Mouse (Mus musculus) ES-Bruce4 (cell line): ENCODE data around the gene Krt33a. TPM values are rescaled to one million over a fixed set of nuclear protein-coding genes. Genes with fewer than 3 reads are reported as not detected.
A peak's percentile ranks its signal among the peaks of the same experiment; 100 is the strongest.

Experiments
- H3K27ac ChIP-seq: 2 replicates; pipeline ENCODE4 v1.5.1; 2012; ENCODE audit warnings: low read length, inconsistent platforms; ENCODE audit not compliant: insufficient read depth
- H3K27me3 ChIP-seq: 2 replicates; pipeline ENCODE4 v1.6.1; 2012; ENCODE audit warnings: mild to moderate bottlenecking, low read length, inconsistent platforms; ENCODE audit not compliant: control insufficient read depth, poor library complexity, insufficient read depth, severe bottlenecking
- H3K36me3 ChIP-seq: 2 replicates; pipeline ENCODE4 v1.6.1; 2012; ENCODE audit warnings: inconsistent platforms, mild to moderate bottlenecking, low read length, moderate library complexity; ENCODE audit not compliant: control insufficient read depth, poor library complexity, insufficient read depth, severe bottlenecking
- H3K4me1 ChIP-seq: one replicate; pipeline ENCODE4 v1.8.1; 2011; ENCODE audit warnings: low read length; ENCODE audit not compliant: control insufficient read depth, insufficient read depth
- H3K4me3 ChIP-seq: 2 replicates; pipeline ENCODE4 v1.5.1; 2011; ENCODE audit warnings: low read depth, mild to moderate bottlenecking, low read length
- H3K9ac ChIP-seq: 2 replicates; pipeline ENCODE4 v1.6.1; 2012; ENCODE audit warnings: low read depth, mild to moderate bottlenecking, inconsistent platforms; ENCODE audit not compliant: poor library complexity, severe bottlenecking
- H3K9me3 ChIP-seq: replicated peaks from 2 replicates; pipeline ENCODE4 v1.6.1; 2012; ENCODE audit warnings: mild to moderate bottlenecking, low read length, inconsistent platforms; ENCODE audit not compliant: control insufficient read depth, poor library complexity, insufficient read depth, severe bottlenecking
- CTCF ChIP-seq: IDR thresholded peaks from one replicate; pipeline ENCODE4 v1.8.1; 2011; ENCODE audit warnings: low read depth, low read length
- EP300 ChIP-seq: IDR thresholded peaks from 2 replicates; pipeline ENCODE4 v1.6.1; 2011; ENCODE audit warnings: low read depth, low read length; ENCODE audit not compliant: insufficient read depth
- POLR2A ChIP-seq: IDR thresholded peaks from one replicate; pipeline ENCODE4 v1.8.1; 2011; ENCODE audit warnings: low read length; ENCODE audit not compliant: insufficient read depth
- polyA plus RNA-seq: library from polyadenylated mRNA; stranded (reverse); fragments of >200 nt; gene quantifications from 2 replicates; pipeline ENCODE4 v1.2.4, GENCODE M21; 2011; ENCODE audit warnings: low read depth; ENCODE audit not compliant: missing spikeins, insufficient read depth, insufficient read length

The Krt33a gene
- polyA plus RNA-seq, 1 experiment = not detected

GRCm38 (mm10) chr11:100008336-100008735, 7.7 kb downstream of the Krt33a start:
- Histone ChIP-seq H3K36me3 (no peaks in the 10 kb centered on the region), H3K4me3 (no peak overlapping the region), H3K4me1 (no peaks in the 10 kb centered on the region), H3K27ac (no peak overlapping the region), H3K9ac (no peak overlapping the region), H3K27me3 (no peaks in the 10 kb centered on the region), H3K9me3 (no peaks in the 10 kb centered on the region)
- TF ChIP-seq EP300 (no peak), CTCF (no peak), POLR2A (no peak)

GRCm38 (mm10) chr11:100006624-100007023, 9.4 kb downstream of the Krt33a start:
- Histone ChIP-seq H3K4me3 (no peak overlapping the region), H3K9ac (no peak overlapping the region), H3K9me3 (no peaks in the 10 kb centered on the region), H3K27me3 (no peaks in the 10 kb centered on the region), H3K36me3 (no peaks in the 10 kb centered on the region), H3K27ac (no peak overlapping the region), H3K4me1 (no peaks in the 10 kb centered on the region)
- TF ChIP-seq EP300 (no peak), CTCF (peak; percentile 15), POLR2A (no peak)

GRCm38 (mm10) chr11:100005905-100006304, 10.1 kb downstream of the Krt33a start:
- no peaks in the 10 kb centered on the region for H3K9me3 ChIP-seq
- no peaks in the 10 kb centered on the region for H3K4me1 ChIP-seq
- no peak overlapping the region for H3K4me3 ChIP-seq
- H3K9ac ChIP-seq = no peak overlapping the region
- H3K27ac ChIP-seq = no peak overlapping the region
- TF ChIP-seq CTCF (no peak), EP300 (no peak), POLR2A (no peak)
- no peaks in the 10 kb centered on the region for H3K27me3 ChIP-seq
- H3K36me3 ChIP-seq = no peaks in the 10 kb centered on the region

GRCm38 (mm10) chr11:100004846-100005245, 11.2 kb downstream of the Krt33a start:
- H3K27me3 ChIP-seq = no peaks in the 10 kb centered on the region
- H3K36me3 ChIP-seq = no peaks in the 10 kb centered on the region
- no peak overlapping the region for H3K4me3 ChIP-seq
- TF ChIP-seq EP300 = no peak
- TF ChIP-seq POLR2A = no peak
- peak; percentile 60 for TF ChIP-seq CTCF
- H3K27ac ChIP-seq = no peak overlapping the region
- no peaks in the 10 kb centered on the region for H3K9me3 ChIP-seq
- H3K4me1 ChIP-seq = no peaks in the 10 kb centered on the region
- no peak overlapping the region for H3K9ac ChIP-seq

- no peaks in the 10 kb centered on the region for H3K27me3 ChIP-seq
- H3K36me3 ChIP-seq = no peaks in the 10 kb centered on the region
- no peaks in the 10 kb centered on the region for H3K9me3 ChIP-seq
- TF ChIP-seq EP300 (no peak), POLR2A (no peak), CTCF (no peak)
- no peak overlapping the region for H3K4me3 ChIP-seq
- no peak overlapping the region for H3K27ac ChIP-seq
- no peak overlapping the region for H3K9ac ChIP-seq
- H3K4me1 ChIP-seq = no peaks in the 10 kb centered on the region
These were observed 16.9 kb downstream of the Krt33a start for GRCm38 (mm10) chr11:99999091-99999490.

- no peaks in the 10 kb centered on the region for H3K4me1 ChIP-seq
- no peaks in the 10 kb centered on the region for H3K9me3 ChIP-seq
- no peak overlapping the region for H3K9ac ChIP-seq
- no peak overlapping the region for H3K27ac ChIP-seq
- H3K27me3 ChIP-seq = no peaks in the 10 kb centered on the region
- H3K4me3 ChIP-seq = no peak overlapping the region
- no peak for TF ChIP-seq CTCF
- TF ChIP-seq EP300 = no peak
- no peak for TF ChIP-seq POLR2A
- H3K36me3 ChIP-seq = no peaks in the 10 kb centered on the region
These were observed 21.7 kb downstream of the Krt33a start for GRCm38 (mm10) chr11:99994384-99994661.
